Mouse (Mus musculus): ENCODE data around the gene Specc1. TPM values are rescaled to one million over a fixed set of nuclear protein-coding genes. Genes with fewer than 3 reads are reported as not detected.

Specc1 gene
- total RNA-seq, 2 experiments from 2014 or later, result 31.0 to 31.1 TPM

GRCm38 (mm10) chr11:62005241-62005910, 48.8 kb downstream of the Specc1 start:
- intact Hi-C loops (cut with DNase I), result no loop called here
- peak; percentile 26 to 67 for DNase-seq (ENCODE audit: extremely low spot score in 1 of 2, low spot score in 2 of 2)

DNA sequence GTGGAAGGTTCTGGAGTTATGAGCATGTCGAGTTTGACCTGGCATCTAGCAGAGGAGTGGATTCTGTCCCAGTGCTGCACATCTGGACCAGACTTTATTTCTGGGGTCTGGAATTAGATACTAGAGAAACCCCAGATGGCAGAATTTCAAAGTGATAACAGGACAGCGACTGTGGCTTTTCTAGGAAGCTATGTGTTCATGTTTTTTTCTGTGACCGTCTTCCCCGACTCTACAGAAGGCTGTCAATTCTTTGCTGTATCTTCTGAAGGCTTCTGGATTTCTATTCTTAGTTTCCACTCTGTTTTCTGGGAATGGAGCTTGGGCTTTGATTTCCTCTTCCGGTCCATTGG, 49.3 kb downstream of the Specc1 start:
- DNase-seq (ENCODE audit: extremely low spot score in 1 of 2, low spot score in 2 of 2), result no peak
- intact Hi-C loops (cut with DNase I), result no loop called here

DNA sequence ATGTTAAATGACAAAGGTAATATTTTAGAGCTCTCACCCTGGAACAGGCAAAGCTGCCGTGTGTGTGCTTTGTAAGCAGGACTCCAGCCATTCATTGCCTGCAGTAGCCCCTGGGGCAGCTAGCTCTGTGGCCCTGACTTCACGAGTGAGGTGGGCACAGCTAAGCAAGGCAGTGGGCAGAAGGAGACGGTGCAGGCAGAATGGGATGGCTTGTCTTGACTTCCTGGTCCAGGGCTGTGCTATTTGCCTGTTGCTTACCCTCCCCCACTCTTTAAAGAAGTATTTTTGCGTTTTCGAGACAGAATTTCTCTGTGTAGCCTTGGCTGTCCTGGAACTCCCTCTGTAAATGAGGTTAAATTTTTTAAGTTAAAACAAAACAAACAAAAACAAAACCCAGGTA, 50.1 kb downstream of the Specc1 start:
- intact Hi-C loops (cut with DNase I), result no loop called here
- DNase-seq (ENCODE audit: extremely low spot score in 1 of 2, low spot score in 2 of 2), result no peak

- intact Hi-C loops (cut with DNase I), result no loop called here
- no peak for DNase-seq (ENCODE audit: extremely low spot score in 1 of 2, low spot score in 2 of 2)
Observed at GRCm38 (mm10) chr11:62007984-62008383, 51.4 kb downstream of the Specc1 start.

DNA sequence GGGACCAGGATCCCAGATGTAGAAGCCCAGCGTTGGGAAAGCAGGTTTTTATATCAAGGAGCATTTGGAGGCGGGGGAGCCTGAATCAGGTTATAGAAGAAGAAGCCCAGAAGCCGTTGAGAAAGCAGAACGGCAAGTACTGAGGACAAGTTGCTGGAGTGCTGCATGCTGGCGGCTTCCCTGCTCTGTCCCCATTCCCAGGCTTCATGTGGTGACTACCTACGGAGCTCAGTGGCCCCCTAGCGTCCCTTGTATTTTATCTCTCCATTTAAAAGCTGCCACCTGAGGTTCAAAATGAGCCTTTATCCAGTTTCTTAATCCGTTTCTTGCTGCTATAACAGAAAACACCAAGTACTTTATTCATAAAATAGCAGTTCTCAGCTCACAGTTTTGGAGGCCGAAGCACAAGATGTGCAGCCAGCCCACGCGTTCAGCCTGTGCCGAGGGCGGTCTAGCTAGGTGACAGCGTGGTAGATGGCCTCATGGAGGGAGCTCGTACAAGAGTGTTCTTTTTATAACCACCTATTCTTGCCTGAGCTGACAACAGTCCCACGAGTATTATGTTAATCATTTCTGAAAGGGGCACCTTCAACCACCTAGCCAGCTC, 54.2 kb downstream of the Specc1 start:
- no peak for DNase-seq (ENCODE audit: extremely low spot score in 1 of 2, low spot score in 2 of 2)
- intact Hi-C loops (cut with DNase I), result loop anchor here (5.0 kb wide), 1 partner anchor 58 kb away; no protein-coding TSS in a partner anchor

- intact Hi-C loops (cut with DNase I), result loop anchor here (5.0 kb wide), 1 partner anchor 60 kb away; no protein-coding TSS in a partner anchor
Observed at GRCm38 (mm10) chr11:62012039-62012438, 55.5 kb downstream of the Specc1 start.

GRCm38 (mm10) chr11:62013449-62013848, 56.9 kb downstream of the Specc1 start:
- intact Hi-C loops (cut with DNase I), result loop anchor here (5.0 kb wide), 1 partner anchor 61 kb away; no protein-coding TSS in a partner anchor
- no peak for DNase-seq (ENCODE audit: extremely low spot score in 1 of 2, low spot score in 2 of 2)

More at GRCm38 (mm10) chr11:62012039-62012438, 55.5 kb downstream of the Specc1 start:
- no peak for DNase-seq (ENCODE audit: extremely low spot score in 1 of 2, low spot score in 2 of 2)

DNA sequence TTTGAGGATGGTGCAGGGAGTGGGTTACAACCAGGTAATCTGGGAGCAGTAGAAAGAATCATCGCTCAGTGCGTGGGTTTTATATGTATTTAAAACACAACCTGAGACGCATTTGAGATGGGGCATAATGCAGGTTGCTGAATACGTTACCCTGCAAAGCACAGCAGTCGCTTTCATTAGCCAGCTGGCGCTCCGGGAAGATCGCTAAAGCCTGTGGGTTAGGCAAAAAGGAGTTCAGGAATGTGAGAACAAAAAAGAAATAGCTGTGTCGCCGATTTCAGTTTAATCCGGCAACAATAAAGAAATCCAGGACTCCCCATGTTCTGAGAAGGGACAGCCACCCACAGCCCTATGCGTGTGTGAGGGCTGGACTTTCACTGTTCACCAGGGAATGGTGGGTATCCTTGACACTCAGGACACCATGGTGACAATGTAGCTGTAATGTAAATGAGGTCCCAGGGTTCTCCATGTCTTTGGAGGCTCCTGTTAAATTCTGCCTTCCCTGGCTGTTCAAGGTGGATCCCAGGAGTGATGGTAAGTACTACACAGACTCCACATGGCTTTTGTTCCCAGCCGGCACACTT, 58.6 kb downstream of the Specc1 start:
- intact Hi-C loops (cut with DNase I), result no loop called here
- no peak for DNase-seq (ENCODE audit: extremely low spot score in 1 of 2, low spot score in 2 of 2)

- no peak for DNase-seq (ENCODE audit: extremely low spot score in 1 of 2, low spot score in 2 of 2)
- intact Hi-C loops (cut with DNase I), result no loop called here
Observed at GRCm38 (mm10) chr11:62016985-62017384, 60.4 kb downstream of the Specc1 start.

DNA sequence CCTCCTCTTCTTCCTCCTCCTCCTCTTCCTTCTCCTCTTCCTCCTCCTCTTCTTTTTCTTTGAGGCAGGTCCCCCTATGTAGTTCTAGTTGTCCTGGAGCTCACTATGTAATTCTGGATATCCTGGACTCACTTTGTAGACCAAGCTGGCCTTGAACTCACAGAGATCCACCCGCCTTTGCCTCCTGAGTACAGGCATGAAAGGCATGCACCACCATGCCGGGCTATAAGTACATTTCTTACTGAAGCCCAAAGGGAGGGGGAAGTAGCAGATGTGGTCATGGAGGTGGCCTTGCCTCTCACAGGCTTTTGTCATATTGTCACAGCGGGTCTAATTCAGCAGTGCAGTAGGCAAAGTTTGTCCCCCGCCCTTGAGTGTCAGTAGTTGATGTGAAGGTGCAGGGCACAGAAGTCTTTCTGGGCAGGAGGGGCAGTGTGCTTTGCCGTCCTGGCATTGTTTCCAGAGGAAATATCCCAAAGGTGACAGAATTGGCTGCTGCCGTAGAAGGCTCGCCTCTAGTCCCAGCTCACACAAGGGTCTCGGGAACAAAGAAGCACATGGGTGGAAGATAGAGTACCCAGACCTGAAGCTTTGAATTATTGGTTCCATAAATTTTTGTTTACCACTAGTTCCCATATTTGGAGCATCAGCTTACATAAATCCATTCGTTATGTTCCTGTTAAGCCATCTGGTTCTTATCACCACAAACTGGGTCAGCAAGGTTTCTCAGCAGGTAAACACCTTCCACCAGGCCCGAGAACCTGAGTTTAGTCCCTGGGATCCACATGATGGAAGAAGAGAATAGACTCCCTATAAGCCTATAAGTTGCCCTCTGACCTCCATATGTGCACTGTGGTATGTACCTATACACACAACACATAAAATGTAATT, 62.0 kb downstream of the Specc1 start:
- intact Hi-C loops (cut with DNase I), result no loop called here
- DNase-seq (ENCODE audit: extremely low spot score in 1 of 2, low spot score in 2 of 2), result no peak

DNA sequence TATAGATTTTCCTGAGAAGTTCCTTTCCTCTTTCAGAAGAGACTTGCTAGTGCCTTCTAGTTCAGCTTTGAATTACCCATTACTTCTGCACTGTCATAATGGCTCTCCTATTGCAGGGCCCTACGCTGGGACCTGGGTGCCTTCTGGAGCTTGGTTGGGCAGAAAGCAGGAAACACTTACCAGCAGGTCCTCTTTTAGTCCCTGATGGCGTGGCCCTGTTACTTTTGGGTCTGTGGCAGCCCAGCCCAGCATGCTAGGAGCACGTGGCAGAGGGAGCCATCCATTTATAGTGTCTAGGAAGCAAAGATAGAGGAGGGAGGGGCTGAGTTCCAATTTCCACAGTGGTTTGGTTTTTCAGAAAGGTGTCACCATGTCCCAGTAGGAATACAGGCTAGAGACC, 63.3 kb downstream of the Specc1 start:
- DNase-seq (ENCODE audit: extremely low spot score in 1 of 2, low spot score in 2 of 2), result no peak
- intact Hi-C loops (cut with DNase I), result no loop called here

DNA sequence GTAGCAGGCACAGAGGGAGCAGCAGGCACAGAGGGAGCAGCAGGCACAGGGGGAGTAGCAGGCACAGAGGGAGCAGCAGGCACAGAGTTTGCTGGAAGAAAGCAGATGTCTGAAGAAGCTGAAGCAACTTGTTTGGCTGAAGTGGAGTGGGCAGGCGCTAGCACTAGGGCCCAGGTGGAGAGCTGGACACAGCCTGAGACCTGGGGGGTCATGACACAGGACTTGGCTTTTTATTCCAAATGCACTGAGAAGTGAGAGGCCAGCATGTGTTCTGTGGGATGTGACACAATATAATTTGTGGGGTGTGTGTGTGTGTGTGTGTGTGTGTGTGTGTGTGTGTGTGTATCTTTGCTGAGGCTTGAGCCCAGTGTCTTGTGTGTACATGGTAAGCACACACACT, 64.3 kb downstream of the Specc1 start:
- intact Hi-C loops (cut with DNase I), result no loop called here
- no peak for DNase-seq (ENCODE audit: extremely low spot score in 1 of 2, low spot score in 2 of 2)

- DNase-seq (ENCODE audit: extremely low spot score in 1 of 2, low spot score in 2 of 2), result no peak
- intact Hi-C loops (cut with DNase I), result no loop called here
Observed at GRCm38 (mm10) chr11:62022105-62022504, 65.5 kb downstream of the Specc1 start.

- intact Hi-C loops (cut with DNase I), result no loop called here
- DNase-seq (ENCODE audit: extremely low spot score in 1 of 2, low spot score in 2 of 2), result no peak
Observed at GRCm38 (mm10) chr11:62022718-62023493, 66.3 kb downstream of the Specc1 start.

DNA sequence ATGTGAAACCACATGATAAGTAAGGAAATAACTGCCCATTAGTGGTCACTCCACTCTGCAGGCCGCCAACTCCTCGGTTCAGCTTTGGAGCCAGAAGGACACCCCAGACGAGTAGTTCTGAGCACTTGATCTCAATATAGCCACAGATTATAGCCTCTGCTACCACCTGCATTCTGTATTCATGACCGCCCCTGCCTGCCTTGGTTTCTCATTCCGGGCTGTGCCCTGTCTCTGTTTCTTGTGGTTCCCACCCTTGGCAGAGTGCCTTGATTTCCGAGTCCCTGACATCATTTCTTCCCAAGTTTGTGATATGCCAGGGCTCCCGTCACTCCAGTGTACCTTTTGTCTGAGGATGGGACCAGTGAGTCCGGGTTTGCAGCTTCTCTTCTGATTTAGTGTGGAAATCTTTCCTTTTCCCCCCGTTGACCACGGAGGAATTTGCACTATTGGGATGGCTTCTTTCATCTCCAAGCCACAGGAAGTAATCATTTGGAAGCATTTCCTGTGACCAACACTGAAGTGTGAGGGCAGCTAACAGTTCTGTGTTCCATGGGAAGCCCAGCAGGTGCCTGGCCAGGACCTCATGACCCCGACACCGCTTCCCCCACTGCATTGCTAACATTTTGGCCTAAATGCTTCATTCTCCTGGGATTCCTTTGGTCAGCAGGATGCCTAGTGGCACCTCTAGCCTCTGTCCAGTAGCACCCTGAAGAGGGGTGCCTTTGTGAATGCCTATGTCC, 67.1 kb downstream of the Specc1 start:
- intact Hi-C loops (cut with DNase I), result no loop called here
- DNase-seq (ENCODE audit: extremely low spot score in 1 of 2, low spot score in 2 of 2), result peak in 1 of 2 experiments; percentile 57

DNA sequence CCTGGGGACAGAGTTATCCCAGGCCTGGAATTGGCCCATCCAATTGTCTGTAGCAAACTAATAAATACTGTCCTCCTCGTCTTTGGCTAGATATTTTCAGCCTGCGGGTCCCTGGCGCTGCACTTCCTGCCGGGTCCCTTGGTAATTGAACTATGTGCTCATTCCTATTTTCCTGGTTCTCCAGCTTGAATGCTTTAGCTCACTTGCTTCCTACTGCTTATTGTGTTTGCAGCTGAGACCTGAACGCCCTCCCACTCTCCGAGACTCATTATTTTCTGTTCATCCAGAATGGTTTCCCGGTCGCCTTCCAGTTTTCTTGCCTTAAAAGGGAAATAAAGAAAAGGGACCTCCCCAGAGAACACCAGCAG, 67.7 kb downstream of the Specc1 start:
- peak in 1 of 2 experiments; percentile 41 for DNase-seq (ENCODE audit: extremely low spot score in 1 of 2, low spot score in 2 of 2)
- intact Hi-C loops (cut with DNase I), result no loop called here

DNA sequence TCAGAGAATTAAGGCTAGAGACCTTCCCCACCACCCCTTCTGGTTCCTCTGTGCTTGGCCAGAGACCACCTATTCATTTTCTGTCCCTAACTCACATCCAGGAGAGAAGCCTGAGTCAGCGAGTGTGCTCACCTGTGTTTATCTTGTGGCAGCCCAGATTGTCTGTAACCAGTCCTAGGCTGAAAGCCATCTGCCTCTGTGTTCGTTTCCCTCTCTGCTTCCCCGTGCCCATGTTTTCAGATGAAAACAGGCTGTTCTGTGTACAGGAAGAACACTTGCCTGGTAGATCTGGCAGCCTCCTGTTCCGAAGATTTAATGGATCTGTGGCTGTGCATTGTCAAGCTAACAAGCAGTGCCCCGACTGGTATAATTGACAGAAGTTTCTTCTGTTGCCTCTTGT, 68.4 kb downstream of the Specc1 start:
- intact Hi-C loops (cut with DNase I), result no loop called here
- no peak for DNase-seq (ENCODE audit: extremely low spot score in 1 of 2, low spot score in 2 of 2)

GRCm38 (mm10) chr11:62025770-62026169, 69.2 kb downstream of the Specc1 start:
- intact Hi-C loops (cut with DNase I), result no loop called here
- no peak for DNase-seq (ENCODE audit: extremely low spot score in 1 of 2, low spot score in 2 of 2)
